Mouse (Mus musculus) forebrain, embryonic 14.5 days (tissue): ENCODE measurements around the gene Cd3d. TPM values are rescaled to one million over a fixed set of nuclear protein-coding genes. Genes with fewer than 3 reads are reported as not detected.

Experiments used
- polyA plus RNA-seq: library from polyadenylated mRNA; unstranded; fragments of >200 nt; fragmentation: Nextera tagmentation; extraction: Ambion mirVana; gene quantifications from 2 replicates; pipeline ENCODE4 v1.2.1, GENCODE M21; 2014

The Cd3d gene
- polyA plus RNA-seq, 1 experiment from 2014 or later = not detected

Other genes with a start within 250 kb of the Cd3d start
- gene Phldb1, start 246.6 kb upstream of the Cd3d start, polyA plus RNA-seq = 29.5 and 42.9 TPM in 2 replicates
- gene Arcn1, start 213.9 kb upstream of the Cd3d start, polyA plus RNA-seq = 138 and 152 TPM in 2 replicates
- gene Ift46, start 213.9 kb upstream of the Cd3d start, polyA plus RNA-seq = 178 and 206 TPM in 2 replicates
- 4.7 and 5.9 TPM in 2 replicates for gene Tmem25, start 182.5 kb upstream of the Cd3d start, polyA plus RNA-seq
- gene Ttc36, start 178.7 kb upstream of the Cd3d start, polyA plus RNA-seq = 0.28 and 0.36 TPM in 2 replicates
- 9.6 and 16.0 TPM in 2 replicates for gene Kmt2a, start 100.5 kb upstream of the Cd3d start, polyA plus RNA-seq
- gene Atp5l, start 61.0 kb upstream of the Cd3d start, polyA plus RNA-seq = 680 and 882 TPM in 2 replicates
- 46.0 and 53.0 TPM in 2 replicates for gene Ube4a, start 16.2 kb upstream of the Cd3d start, polyA plus RNA-seq
- gene Cd3g, start 1.4 kb upstream of the Cd3d start, polyA plus RNA-seq = not detected in 2 replicates
- gene Cd3e, start 27.8 kb downstream of the Cd3d start, polyA plus RNA-seq = not detected in 2 replicates
- 0.18 and 0.38 TPM in 2 replicates for gene Mpzl2, start 58.0 kb downstream of the Cd3d start, polyA plus RNA-seq
- 1.3 and 1.5 TPM in 2 replicates for gene Mpzl3, start 73.4 kb downstream of the Cd3d start, polyA plus RNA-seq
- 0.15 TPM in 1 of 2 replicates, not detected in the other for gene Jaml, start 97.4 kb downstream of the Cd3d start, polyA plus RNA-seq
- 3.0 and 4.1 TPM in 2 replicates for gene Scn2b, start 136.0 kb downstream of the Cd3d start, polyA plus RNA-seq
- 0.11 and 0.12 TPM in 2 replicates for gene Scn4b, start 156.6 kb downstream of the Cd3d start, polyA plus RNA-seq
- gene BC049352, start 200.2 kb downstream of the Cd3d start, polyA plus RNA-seq = not detected in 2 replicates
- not detected in 2 replicates for gene Tmprss4, start 222.3 kb downstream of the Cd3d start, polyA plus RNA-seq